Mouse (Mus musculus) embryonic facial prominence, embryonic 14.5 days (tissue): Measurements from ENCODE around the gene Arih2. TPM values are rescaled to one million over a fixed set of nuclear protein-coding genes. Genes with fewer than 3 reads are reported as not detected.
"Not testable (repeated sequence)": the region's sequence is repeated elsewhere in the genome, so short reads cannot be mapped to it uniquely, and the experiment has no call there.

Experiments used
- ATAC-seq: fragments of 200-750 bp; cut with Nextera tagmentation; 2 replicates; pipeline ENCODE4 v1.8.0; 2017; ENCODE audit warnings: low read depth, moderate number of reproducible peaks, moderate TSS enrichment
- DNase-seq: peaks from one replicate; pipeline ENCODE4 v3.0.0-alpha.2; 2015; ENCODE audit warnings: low spot score
- H3K27ac ChIP-seq: fragments of 300-500 bp; sonication (generic); replicated peaks from 2 replicates; pipeline ENCODE4 v1.5.1; 2014; ENCODE audit warnings: low read depth, mild to moderate bottlenecking, low read length, moderate library complexity
- H3K27me3 ChIP-seq: fragments of 300-500 bp; sonication (generic); replicated peaks from 2 replicates; pipeline ENCODE4 v1.6.1; 2014; ENCODE audit warnings: low read length; ENCODE audit not compliant: control insufficient read depth, insufficient read depth
- H3K36me3 ChIP-seq: fragments of 300-500 bp; sonication (generic); 2 replicates; pipeline ENCODE4 v1.6.1; 2014; ENCODE audit warnings: low read length, mixed read lengths; ENCODE audit not compliant: control insufficient read depth, insufficient read depth
- H3K4me1 ChIP-seq: fragments of 300-500 bp; sonication (generic); 2 replicates; pipeline ENCODE4 v1.6.1; 2014; ENCODE audit warnings: antibody characterized with exemption, low read length; ENCODE audit not compliant: control insufficient read depth, insufficient read depth
- H3K4me2 ChIP-seq: fragments of 300-500 bp; sonication (generic); 2 replicates; pipeline ENCODE4 v1.6.1; 2014; ENCODE audit warnings: low read depth, mild to moderate bottlenecking, low read length, moderate library complexity, mixed read lengths
- H3K4me3 ChIP-seq: fragments of 300-500 bp; sonication (generic); 2 replicates; pipeline ENCODE4 v1.5.1; 2014; ENCODE audit warnings: low read depth, mild to moderate bottlenecking, low read length
- H3K9ac ChIP-seq: fragments of 300-500 bp; sonication (generic); 2 replicates; pipeline ENCODE4 v1.6.1; 2014; ENCODE audit warnings: low read depth, mild to moderate bottlenecking, low read length, moderate library complexity, mixed read lengths
- H3K9me3 ChIP-seq: fragments of 300-500 bp; sonication (generic); 2 replicates; pipeline ENCODE4 v1.6.1; 2016; ENCODE audit warnings: low read length; ENCODE audit not compliant: control insufficient read depth
- WGBS: fragments of 180-500 bp; shearing (Covaris S2); extraction: QIAGEN DNeasy Blood & Tissue Kit; methylation state at CpG from one replicate; pipeline ENCODE4 v1.1.7; 2014; 5-methylcytosine and 5-hydroxymethylcytosine counted together
- polyA plus RNA-seq: library from polyadenylated mRNA; unstranded; fragments of >200 nt; fragmentation: Nextera tagmentation; extraction: Ambion mirVana; gene quantifications from 2 replicates; pipeline ENCODE4 v1.2.1, GENCODE M21; 2014

The Arih2 gene
- polyA plus RNA-seq, 1 experiment from 2014 or later = 36.4 TPM

DNA sequence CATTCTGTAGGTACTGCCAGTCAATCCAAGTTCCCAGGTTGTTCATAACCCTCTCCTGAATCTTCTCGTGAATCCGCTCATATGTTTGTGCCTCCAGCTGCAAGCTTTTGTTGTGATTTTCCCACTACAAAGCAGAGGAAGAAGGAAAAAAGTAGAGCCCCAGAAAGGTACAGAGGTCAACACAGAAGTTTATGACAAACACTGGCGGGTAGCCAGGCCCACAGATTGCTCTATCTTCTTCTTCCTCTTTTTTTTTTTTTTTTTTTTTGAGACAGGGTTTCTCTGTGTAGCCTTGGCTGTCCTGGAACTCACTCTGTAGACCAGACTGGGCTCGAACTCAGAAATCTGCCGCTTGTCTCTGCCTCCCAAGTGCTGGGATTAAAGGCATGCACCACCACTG, 41.3 kb downstream of the Arih2 start:
- H3K9me3 ChIP-seq, H3K4me3 ChIP-seq, H3K4me2 ChIP-seq, H3K27ac ChIP-seq, DNase-seq, ATAC-seq, H3K4me1 ChIP-seq, H3K27me3 ChIP-seq, H3K9ac ChIP-seq: not testable (repeated sequence)
- peaks cover 94% of the 10 kb centered on the region for H3K36me3 ChIP-seq
- WGBS = 95% methylated on average over 5 of the region's 5 CpGs

- peaks cover 38% of the 10 kb centered on the region for H3K36me3 ChIP-seq
- ATAC-seq (no peak), DNase-seq (no peak)
- H3K4me3 ChIP-seq = no peak overlapping the region
- H3K4me1 ChIP-seq = no peaks in the 10 kb centered on the region
- no peak overlapping the region for H3K4me2 ChIP-seq
- H3K27me3 ChIP-seq = no peaks in the 10 kb centered on the region
- 84% methylated on average over 4 of the region's 4 CpGs for WGBS
- H3K9ac ChIP-seq = no peak overlapping the region
- no peaks in the 10 kb centered on the region for H3K9me3 ChIP-seq
- no peak overlapping the region for H3K27ac ChIP-seq
Measured at GRCm38 (mm10) chr9:108601986-108602385, 47.2 kb downstream of the Arih2 start.

DNA sequence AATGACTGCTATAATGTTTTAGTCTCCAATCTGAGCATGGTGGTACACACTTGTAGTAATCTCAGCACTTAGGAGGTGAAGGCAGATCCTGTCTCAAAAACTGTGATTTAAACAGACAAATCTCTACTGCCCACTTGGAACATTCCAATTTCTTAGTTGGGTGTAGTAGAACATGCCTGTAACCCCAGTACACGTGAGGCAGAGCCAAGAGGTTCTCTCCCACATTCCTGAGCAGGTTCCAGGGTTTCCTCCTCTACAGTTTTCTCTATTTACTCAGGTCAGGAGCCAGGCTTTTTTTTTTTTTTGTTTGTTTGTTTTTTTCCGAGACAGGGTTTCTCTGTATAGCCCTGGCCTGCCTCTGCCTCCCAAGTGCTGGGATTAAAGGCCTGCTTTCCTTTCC, 49.2 kb downstream of the Arih2 start:
- Histone ChIP-seq H3K9ac (no peak overlapping the region), H3K4me2 (no peak overlapping the region), H3K36me3 (peaks cover 21% of the 10 kb centered on the region), H3K9me3 (no peaks in the 10 kb centered on the region), H3K27me3 (no peaks in the 10 kb centered on the region), H3K4me1 (no peaks in the 10 kb centered on the region), H3K4me3 (no peak overlapping the region), H3K27ac (no peak overlapping the region)
- no peak for ATAC-seq
- 46% methylated on average over 2 of the region's 2 CpGs for WGBS
- no peak for DNase-seq

DNA sequence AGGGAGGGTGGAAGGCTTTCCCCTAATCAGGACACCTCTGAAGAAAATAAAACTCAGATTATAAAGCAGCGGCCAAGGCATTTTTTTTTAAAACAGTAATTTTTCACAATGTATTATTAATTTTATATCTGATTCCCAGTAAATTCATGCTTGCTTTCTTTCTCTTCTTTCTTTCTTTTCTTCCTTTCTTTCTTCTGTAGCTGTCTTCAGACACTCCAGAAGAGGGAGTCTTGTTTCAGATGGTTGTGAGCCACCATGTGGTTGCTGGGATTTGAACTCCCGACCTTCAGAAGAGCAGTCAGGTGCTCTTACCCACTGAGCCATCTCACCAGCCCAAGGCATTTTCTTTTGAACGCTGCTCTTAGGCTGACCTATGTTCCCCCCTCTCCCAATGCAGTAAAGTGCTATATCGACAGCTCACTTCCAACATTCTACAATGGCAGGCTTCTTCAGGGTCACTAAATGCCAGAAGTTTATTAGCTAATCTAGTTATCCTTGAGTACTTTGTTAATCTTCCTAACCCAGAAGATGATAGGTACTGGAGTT, 50.1 kb downstream of the Arih2 start:
- no peak overlapping the region for H3K4me2 ChIP-seq
- H3K4me1 ChIP-seq = no peaks in the 10 kb centered on the region
- ATAC-seq = no peak
- no peak overlapping the region for H3K4me3 ChIP-seq
- peak; percentile 55 for DNase-seq
- no peak overlapping the region for H3K9ac ChIP-seq
- no peaks in the 10 kb centered on the region for H3K9me3 ChIP-seq
- 81% methylated on average over 4 of the region's 4 CpGs for WGBS
- H3K27ac ChIP-seq = no peak overlapping the region
- H3K27me3 ChIP-seq = no peaks in the 10 kb centered on the region
- peaks cover 13% of the 10 kb centered on the region for H3K36me3 ChIP-seq

DNA sequence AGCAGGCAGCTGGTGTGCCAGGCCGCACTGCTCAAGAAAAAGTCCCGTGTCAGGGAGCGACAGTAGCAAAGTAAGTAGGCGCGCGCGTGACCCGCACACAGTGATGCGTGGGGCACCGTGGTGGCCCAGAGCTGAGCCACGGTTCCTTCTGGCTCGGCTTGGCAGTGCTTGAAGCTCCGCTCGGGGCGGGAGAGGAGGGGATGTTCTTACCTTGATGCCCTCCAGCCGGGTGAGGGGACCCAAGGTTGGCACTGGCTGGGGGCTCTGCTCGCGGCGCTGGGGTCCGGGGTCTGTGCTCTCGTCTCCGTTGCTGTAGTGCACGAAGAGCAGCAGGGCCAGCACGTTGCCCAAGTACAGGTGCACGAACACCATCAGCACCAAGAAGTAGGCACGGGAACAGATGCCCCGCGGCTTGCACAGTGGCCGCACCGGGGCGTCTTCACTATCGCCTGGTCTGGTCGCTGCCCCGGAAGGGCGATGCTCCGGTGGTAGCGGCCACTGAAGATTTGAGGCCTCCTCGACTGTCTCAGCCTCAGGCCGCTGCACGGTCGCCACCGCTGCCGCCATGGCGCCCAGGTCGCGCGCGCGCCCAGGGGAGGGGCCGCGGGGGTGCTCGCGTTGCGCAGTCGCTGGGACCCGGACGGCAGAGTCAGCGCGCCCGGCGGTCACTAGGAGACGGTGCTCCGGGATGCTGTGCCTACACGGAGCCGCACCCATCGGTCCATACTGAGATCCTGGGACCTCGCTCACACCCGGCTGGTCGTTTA, 52.0 kb downstream of the Arih2 start, which contains the start of gene P4htm:
TSS of gene P4htm (minus strand) at position 670 of the 767 bp plus-strand sequence.
- Histone ChIP-seq H3K9ac (peak within 1 kb of the TSS; percentile 80), H3K4me3 (peak within 1 kb of the TSS; percentile 74), H3K27me3 (no peaks in the 10 kb centered on the region), H3K4me2 (peak within 1 kb of the TSS; percentile 95), H3K36me3 (no peaks in the 10 kb centered on the region), H3K9me3 (no peaks in the 10 kb centered on the region), H3K27ac (no peak within 1 kb of the TSS), H3K4me1 (no peaks in the 10 kb centered on the region)
- ATAC-seq (peak; percentile 74), DNase-seq (peak; percentile 69)
- WGBS = 3% methylated on average over 43 of the region's 69 CpGs

GRCm38 (mm10) chr9:108594354-108594753, 54.8 kb downstream of the Arih2 start:
- no peak for DNase-seq
- Histone ChIP-seq H3K36me3 (no peaks in the 10 kb centered on the region), H3K4me3 (no peak overlapping the region), H3K27ac (no peak overlapping the region), H3K9me3 (no peaks in the 10 kb centered on the region), H3K27me3 (no peaks in the 10 kb centered on the region), H3K9ac (no peak overlapping the region), H3K4me2 (no peak overlapping the region), H3K4me1 (no peaks in the 10 kb centered on the region)
- ATAC-seq = no peak
- 75% methylated on average over 3 of the region's 3 CpGs for WGBS

DNA sequence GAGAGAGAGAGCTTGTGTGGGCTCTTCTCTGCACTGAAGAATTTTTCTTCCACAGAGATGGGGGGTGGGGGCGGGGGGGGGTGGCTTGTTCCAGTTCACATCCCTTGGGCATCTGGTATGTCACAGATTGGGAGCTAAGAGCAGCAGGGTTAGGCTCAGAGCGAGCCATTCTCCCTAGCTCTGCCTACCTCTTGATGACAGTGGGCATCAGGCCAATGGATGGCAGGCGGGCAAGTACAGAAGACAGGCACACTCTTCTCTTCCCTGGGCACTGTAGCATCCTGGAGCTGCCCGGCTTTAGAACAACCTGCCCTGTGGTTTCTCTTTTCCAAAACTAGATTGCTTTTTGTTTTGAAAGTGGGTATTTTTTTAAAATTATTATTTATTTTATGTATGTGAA, 57.7 kb downstream of the Arih2 start:
- 91% methylated on average over 4 of the region's 4 CpGs for WGBS
- Histone ChIP-seq H3K4me1 (peaks cover 11% of the 10 kb centered on the region), H3K9me3 (no peaks in the 10 kb centered on the region), H3K27me3 (no peaks in the 10 kb centered on the region), H3K4me3 (no peak overlapping the region), H3K36me3 (no peaks in the 10 kb centered on the region), H3K27ac (no peak overlapping the region), H3K4me2 (no peak overlapping the region), H3K9ac (no peak overlapping the region)
- DNase-seq (no peak), ATAC-seq (no peak)

DNA sequence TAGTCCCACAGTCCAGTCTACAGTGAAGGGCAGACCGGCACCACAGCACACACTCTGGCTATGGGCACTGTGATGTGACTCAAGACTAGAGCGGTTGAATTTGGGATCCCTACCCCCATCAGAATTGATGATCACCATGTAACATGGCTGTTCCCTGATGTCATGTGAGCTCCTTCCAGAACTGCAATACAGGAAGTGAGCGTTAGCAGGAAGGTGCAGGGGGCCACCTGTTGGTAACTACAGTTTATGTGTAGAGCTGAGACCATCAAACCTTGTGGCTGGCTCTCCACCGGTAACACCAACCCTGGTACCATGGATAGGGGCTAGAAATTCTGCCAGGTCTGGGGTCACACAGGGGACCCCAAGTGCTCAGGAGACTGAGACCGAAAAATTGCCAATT, 60.0 kb downstream of the Arih2 start:
- no peak overlapping the region for H3K27ac ChIP-seq
- DNase-seq = peak; percentile 23
- H3K27me3 ChIP-seq = no peaks in the 10 kb centered on the region
- H3K4me3 ChIP-seq = no peak overlapping the region
- 68% methylated on average over 5 of the region's 5 CpGs for WGBS
- H3K4me2 ChIP-seq = no peak overlapping the region
- ATAC-seq = no peak
- H3K9ac ChIP-seq = no peak overlapping the region
- no peaks in the 10 kb centered on the region for H3K9me3 ChIP-seq
- peaks cover 11% of the 10 kb centered on the region for H3K4me1 ChIP-seq
- H3K36me3 ChIP-seq = no peaks in the 10 kb centered on the region
